Mouse (Mus musculus): ENCODE measurements around the gene Grk4.
"Not testable (repeated sequence)": the region's sequence is repeated elsewhere in the genome, so short reads cannot be mapped to it uniquely, and the experiment has no call there.

Grk4 gene

DNA sequence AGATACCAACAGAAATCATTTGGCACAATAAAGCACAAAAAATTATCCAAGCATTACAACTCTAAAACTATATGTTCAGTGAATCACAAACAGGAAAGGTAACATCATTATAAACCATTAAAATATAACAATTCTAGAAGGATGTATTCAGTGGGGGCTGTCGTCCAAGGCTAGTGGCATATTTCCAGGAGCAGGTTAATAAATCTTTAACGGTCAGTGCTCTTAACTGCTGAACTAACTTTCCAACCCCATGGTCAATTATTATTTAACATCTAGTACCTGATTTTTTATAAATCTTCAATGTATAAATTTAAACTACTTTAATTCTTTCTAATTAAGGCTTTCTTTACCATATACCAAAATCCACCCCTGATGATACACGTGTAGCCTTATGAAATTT lies 54.2 kb downstream of the Grk4 start:
- not testable (repeated sequence) for DNase-seq

DNA sequence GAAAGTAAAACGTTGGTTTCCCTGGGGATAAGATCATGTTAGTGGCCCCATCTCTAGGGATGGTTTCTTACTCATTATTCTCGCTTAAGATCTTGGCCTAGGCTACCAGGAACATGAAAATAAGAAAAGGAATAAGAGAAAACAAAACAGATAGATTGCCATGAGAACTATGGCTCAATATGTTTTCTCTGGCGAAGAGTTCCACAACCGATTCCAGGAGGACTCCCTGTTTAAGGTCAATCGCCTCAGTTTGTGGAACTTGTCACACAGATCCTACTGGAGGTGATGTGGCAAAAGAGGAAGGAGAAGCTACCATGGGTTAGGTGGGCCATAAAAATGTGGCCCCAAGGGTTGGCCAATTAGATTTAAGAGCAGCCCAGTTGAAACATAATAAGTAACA lies 54.6 kb downstream of the Grk4 start:
- no peak for DNase-seq

DNA sequence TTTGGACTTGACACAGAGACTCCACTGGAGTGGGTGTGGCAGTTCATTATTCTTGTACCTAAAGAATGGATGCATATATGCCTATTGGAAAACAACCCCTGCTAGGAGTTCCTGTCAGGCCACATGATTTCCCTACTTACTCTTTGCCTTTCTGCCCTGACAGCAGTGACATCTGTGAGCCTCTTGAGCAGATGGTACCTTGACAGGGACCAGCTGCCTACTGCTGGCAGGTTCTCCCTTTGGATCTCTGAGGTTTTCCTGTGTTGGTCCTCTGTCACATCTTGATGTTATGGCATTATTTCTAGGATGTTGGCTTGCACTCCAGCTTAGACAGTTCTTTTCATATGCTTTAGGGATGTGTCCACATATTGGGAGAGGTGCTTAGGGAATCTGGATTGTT lies 69.0 kb downstream of the Grk4 start:
- DNase-seq: no peak

- no peak for DNase-seq
Measured at GRCm38 (mm10) chr5:34730255-34730654, 70.1 kb downstream of the Grk4 start.

DNA sequence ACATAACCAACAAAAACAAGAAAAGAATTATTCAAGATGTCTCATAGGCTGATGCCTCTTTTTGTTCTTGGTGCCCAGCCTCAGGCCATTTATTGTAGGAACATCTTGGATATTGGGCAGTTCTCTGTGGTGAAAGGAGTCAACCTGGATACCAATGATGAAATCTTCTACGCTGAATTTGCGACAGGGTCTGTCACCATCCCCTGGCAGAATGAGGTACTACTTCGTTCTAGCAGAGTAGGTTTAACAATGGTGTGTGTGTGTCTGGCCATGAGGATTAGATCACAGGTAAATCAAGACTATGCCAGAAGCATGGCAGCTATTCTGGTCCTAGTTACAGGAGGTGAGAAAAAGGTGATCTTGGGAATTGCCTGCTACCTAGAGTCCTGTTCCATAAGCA lies 91.3 kb downstream of the Grk4 start:
- DNase-seq: no peak

- DNase-seq: no peak
Measured at GRCm38 (mm10) chr5:34758762-34759161, 98.6 kb downstream of the Grk4 start.

- DNase-seq: no peak
Measured at GRCm38 (mm10) chr5:34760850-34761508, 100.8 kb downstream of the Grk4 start.

DNA sequence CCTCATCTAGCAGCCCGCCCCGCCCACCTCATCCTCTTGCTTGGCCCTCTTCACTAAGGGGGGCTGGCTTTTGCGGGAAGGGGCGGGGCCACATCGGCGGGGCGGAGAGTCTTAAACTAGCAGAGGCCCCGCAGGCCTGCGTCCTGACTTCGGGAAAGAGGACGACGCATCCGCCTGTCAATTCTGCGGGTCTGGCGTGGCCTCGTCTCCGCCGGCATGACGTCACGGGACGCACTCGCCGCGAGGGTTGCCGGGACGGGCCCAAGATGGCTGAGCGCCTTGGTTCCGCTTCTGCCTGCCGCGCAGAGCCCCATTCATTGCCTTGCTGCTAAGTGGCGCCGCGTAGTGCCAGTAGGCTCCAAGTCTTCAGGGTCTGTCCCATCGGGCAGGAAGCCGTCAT lies 101.3 kb downstream of the Grk4 start, which contains the start of gene Htt:
Gene Htt, plus strand, starts transcription at position 232 of the 400 bp plus-strand sequence.
- peak; percentile 97 to 98 for DNase-seq

- peak in 1 of 2 experiments; percentile 33 for DNase-seq
Measured at GRCm38 (mm10) chr5:34761934-34762611, 101.9 kb downstream of the Grk4 start.

DNA sequence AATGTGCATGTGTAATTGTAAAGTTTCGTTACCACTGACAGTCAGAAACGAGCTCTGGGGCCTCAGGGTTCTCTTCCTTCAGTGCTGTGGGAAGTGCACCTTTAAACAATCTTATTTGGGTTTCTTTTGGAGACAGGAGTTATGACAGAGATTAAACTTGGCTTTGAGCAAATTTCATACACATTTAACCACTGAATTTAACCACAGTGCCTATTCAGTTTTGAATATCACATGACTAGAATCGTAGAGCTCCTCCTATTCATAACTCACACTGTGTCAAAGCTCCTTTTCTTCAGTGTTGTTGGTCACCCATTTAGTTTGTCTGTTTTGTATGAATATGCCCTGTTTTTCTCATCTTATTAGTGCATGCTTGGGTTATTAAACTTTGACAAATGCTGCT lies 111.6 kb downstream of the Grk4 start:
- no peak for DNase-seq

GRCm38 (mm10) chr5:34772696-34773245 lies 112.6 kb downstream of the Grk4 start:
- no peak for DNase-seq

- DNase-seq: no peak
Measured at GRCm38 (mm10) chr5:34773392-34773791, 113.2 kb downstream of the Grk4 start.

GRCm38 (mm10) chr5:34785027-34785426 lies 124.8 kb downstream of the Grk4 start:
- DNase-seq: no peak

- DNase-seq: no peak
Measured at GRCm38 (mm10) chr5:34791141-34791540, 131.0 kb downstream of the Grk4 start.

GRCm38 (mm10) chr5:34800292-34800953 lies 140.2 kb downstream of the Grk4 start:
- no peak for DNase-seq

Data from lung, postnatal 4 days (tissue).